1 mouse cellular context compared by ENCODE assay signal in the genomic region with DNA sequence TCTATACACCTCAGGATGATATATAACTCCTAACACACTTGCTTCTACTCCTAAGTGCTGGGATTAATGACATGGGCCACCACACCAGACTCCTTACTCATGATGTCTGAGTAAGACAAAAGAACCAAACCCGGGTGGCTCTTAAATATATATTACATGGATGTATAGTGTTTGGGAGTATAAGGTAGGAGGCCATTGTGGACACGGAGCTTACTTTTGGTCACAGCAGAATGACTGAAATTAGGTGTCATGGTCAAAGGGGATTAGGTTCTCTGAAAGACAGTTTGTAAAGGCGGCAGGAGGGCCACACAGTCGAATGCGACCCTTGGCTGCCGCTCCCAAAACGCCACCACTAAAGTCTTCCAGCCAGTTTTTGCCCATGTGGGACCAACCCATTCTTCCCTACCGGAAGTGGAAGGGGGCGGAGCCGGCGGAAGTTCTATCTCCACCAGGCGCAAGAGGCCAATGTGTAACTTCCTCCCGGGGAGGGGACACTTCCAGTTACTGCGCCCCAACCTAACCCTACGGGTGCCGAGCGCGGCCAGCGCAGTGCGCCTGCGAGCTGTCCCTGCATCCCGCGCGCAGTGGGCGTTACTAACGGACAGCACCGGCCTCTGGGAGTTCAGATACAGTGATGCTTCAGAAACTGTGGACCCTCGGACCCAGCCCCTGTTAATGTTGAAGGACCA.
TF ChIP-seq lines count a peak whose summit lies in the region.

No protein-coding gene starts in this region.

TF ChIP-seq in CH12.LX, 34 proteins besides CTCF, POLR2A, EP300 and RAD21 (continued from another document):
- TF ChIP-seq HCFC1 (IDR thresholded peaks at IDR 0.05; ENCODE audit: low read depth, low read length) (peak; percentile 89), USF1 (IDR thresholded peaks at IDR 0.05; ENCODE audit: low read depth, low read length) (no peak; the same call in 1 of the 2 replicates), MXI1 (IDR thresholded peaks at IDR 0.05; ENCODE audit: low read depth, low read length) (peak; percentile 89), BHLHE40 (IDR thresholded peaks at IDR 0.05; ENCODE audit: low read depth, low read length) (peak; percentile 28; the same call in 1 of the 2 replicates), CHD1 (IDR thresholded peaks at IDR 0.05; ENCODE audit: low read depth, low read length) (no peak), NELFE (IDR thresholded peaks at IDR 0.05; ENCODE audit: low read depth, low read length) (peak; percentile 57), ZMIZ1 (IDR thresholded peaks at IDR 0.05; ENCODE audit: low read depth, low read length) (peak; percentile 58; the same call in 1 of the 2 replicates), PAX5 (IDR thresholded peaks at IDR 0.05; ENCODE audit: low read length) (no peak), CHD2 (IDR thresholded peaks at IDR 0.05; ENCODE audit: low read length) (no peak), MAZ (IDR thresholded peaks at IDR 0.05; ENCODE audit: low read depth, low read length) (peak; percentile 98), MAX (IDR thresholded peaks at IDR 0.05; ENCODE audit: low read length) (peak; percentile 63), RCOR1 (conservative IDR thresholded peaks at IDR 0.05; ENCODE audit: low read depth, low read length) (no peak), E2F4 (IDR thresholded peaks at IDR 0.05; ENCODE audit: insufficient replicate concordance, low read depth, low read length) (peak; percentile 67; the same call in 1 of the 2 replicates), IRF4 (IDR thresholded peaks at IDR 0.05; ENCODE audit: low read depth, low read length) (peak; percentile 80; the same call in 1 of the 2 replicates), ZKSCAN1 (IDR thresholded peaks at IDR 0.05; ENCODE audit: borderline replicate concordance, low read depth, low read length) (no peak), ZC3H11A (IDR thresholded peaks at IDR 0.05; ENCODE audit: low read depth, low read length) (no peak), TBP (conservative IDR thresholded peaks at IDR 0.05; ENCODE audit: low read depth, low read length) (peak; percentile 79), ETS1 (conservative IDR thresholded peaks at IDR 0.05; ENCODE audit: low read depth, low read length) (peak; percentile 14; the same call in 1 of the 2 replicates), SMC3 (IDR thresholded peaks at IDR 0.05; ENCODE audit: low read depth, low read length) (no peak), JUND (conservative IDR thresholded peaks at IDR 0.05; ENCODE audit: low read depth, low read length) (no peak), ZNF384 (IDR thresholded peaks at IDR 0.05; ENCODE audit: low read depth, low read length) (no peak)
